Mouse (Mus musculus) hindbrain, embryonic 11.5 days (tissue): ENCODE measurements around the gene Rapgef5. TPM values are rescaled to one million over a fixed set of nuclear protein-coding genes. Genes with fewer than 3 reads are reported as not detected.
A peak's percentile ranks its signal among the peaks of the same experiment; 100 is the strongest.

ENCODE experiments used
- ATAC-seq: fragments of 200-750 bp; cut with Nextera tagmentation; 2 replicates; pipeline ENCODE4 v1.8.0; 2017; ENCODE audit warnings: mild to moderate bottlenecking, moderate TSS enrichment, moderate library complexity; ENCODE audit not compliant: low FRiP score
- DNase-seq: peaks from one replicate; pipeline ENCODE4 v3.0.0-alpha.2; 2015; ENCODE audit warnings: low spot score
- H3K27ac ChIP-seq: fragments of 300-500 bp; sonication (generic); 2 replicates; pipeline ENCODE4 v1.5.1; 2014; ENCODE audit warnings: mild to moderate bottlenecking, low read depth, low read length
- H3K27me3 ChIP-seq: fragments of 300-500 bp; sonication (generic); 2 replicates; pipeline ENCODE4 v1.6.1; 2014; ENCODE audit warnings: mild to moderate bottlenecking, low read length, moderate library complexity, mixed read lengths; ENCODE audit not compliant: control insufficient read depth, insufficient read depth
- H3K36me3 ChIP-seq: fragments of 300-500 bp; sonication (generic); 2 replicates; pipeline ENCODE4 v1.6.1; 2014; ENCODE audit warnings: mild to moderate bottlenecking, low read length, moderate library complexity, mixed read lengths; ENCODE audit not compliant: control insufficient read depth, insufficient read depth
- H3K4me1 ChIP-seq: fragments of 300-500 bp; sonication (generic); replicated peaks from 2 replicates; pipeline ENCODE4 v1.6.1; 2014; ENCODE audit warnings: low read length, mixed read lengths; ENCODE audit not compliant: control insufficient read depth, insufficient read depth
- H3K4me2 ChIP-seq: fragments of 300-500 bp; sonication (generic); replicated peaks from 2 replicates; pipeline ENCODE4 v1.6.1; 2014; ENCODE audit warnings: mild to moderate bottlenecking, low read depth, low read length
- H3K4me3 ChIP-seq: fragments of 300-500 bp; sonication (generic); 2 replicates; pipeline ENCODE4 v1.5.1; 2014; ENCODE audit warnings: low read depth, low read length
- H3K9ac ChIP-seq: fragments of 300-500 bp; sonication (generic); 2 replicates; pipeline ENCODE4 v1.6.1; 2014; ENCODE audit warnings: low read depth, low read length
- H3K9me3 ChIP-seq: fragments of 300-500 bp; sonication (generic); 2 replicates; pipeline ENCODE4 v1.6.1; 2016; ENCODE audit warnings: low read length; ENCODE audit not compliant: control insufficient read depth
- WGBS: fragments of 180-500 bp; shearing (Covaris S2); extraction: QIAGEN DNeasy Blood & Tissue Kit; methylation state at CpG from one replicate; pipeline ENCODE4 v1.1.7; 2014; 5-methylcytosine and 5-hydroxymethylcytosine counted together
- polyA plus RNA-seq: library from polyadenylated mRNA; unstranded; fragments of >200 nt; fragmentation: Nextera tagmentation; extraction: Ambion mirVana; gene quantifications from 2 replicates; pipeline ENCODE4 v1.2.1, GENCODE M21; 2014

Gene Rapgef5
- polyA plus RNA-seq, 1 experiment from 2014 or later = 23.8 TPM

DNA sequence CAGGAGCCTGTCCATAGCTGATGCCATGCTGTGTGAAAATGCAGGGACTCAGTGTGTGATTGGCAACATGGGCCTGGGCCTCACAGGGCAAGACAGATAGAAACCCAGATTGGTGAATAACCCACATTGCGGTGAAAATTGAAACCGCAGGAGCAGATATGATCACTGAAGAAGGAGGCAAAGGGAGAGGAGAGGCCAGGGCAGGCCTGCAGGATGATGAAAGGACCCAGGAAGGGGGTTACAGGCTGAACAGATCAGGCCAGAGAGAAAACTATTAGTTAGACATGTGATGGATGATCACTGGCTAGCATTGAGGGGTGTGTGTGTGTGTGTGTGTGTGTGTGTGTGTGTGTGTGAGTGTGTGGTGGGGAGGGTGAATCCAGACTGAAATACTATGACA lies 122.6 kb downstream of the Rapgef5 start:
- H3K4me2 ChIP-seq = no peak overlapping the region
- no peak overlapping the region for H3K4me3 ChIP-seq
- H3K9me3 ChIP-seq = no peaks in the 10 kb centered on the region
- WGBS = 72% methylated on average over 2 of the region's 2 CpGs
- H3K27me3 ChIP-seq = no peaks in the 10 kb centered on the region
- no peaks in the 10 kb centered on the region for H3K36me3 ChIP-seq
- H3K27ac ChIP-seq = peak overlapping the region; percentile 47; the same call in 1 of the 2 replicates
- no peak overlapping the region for H3K9ac ChIP-seq
- H3K4me1 ChIP-seq = no peaks in the 10 kb centered on the region
- ATAC-seq (no peak), DNase-seq (no peak)

DNA sequence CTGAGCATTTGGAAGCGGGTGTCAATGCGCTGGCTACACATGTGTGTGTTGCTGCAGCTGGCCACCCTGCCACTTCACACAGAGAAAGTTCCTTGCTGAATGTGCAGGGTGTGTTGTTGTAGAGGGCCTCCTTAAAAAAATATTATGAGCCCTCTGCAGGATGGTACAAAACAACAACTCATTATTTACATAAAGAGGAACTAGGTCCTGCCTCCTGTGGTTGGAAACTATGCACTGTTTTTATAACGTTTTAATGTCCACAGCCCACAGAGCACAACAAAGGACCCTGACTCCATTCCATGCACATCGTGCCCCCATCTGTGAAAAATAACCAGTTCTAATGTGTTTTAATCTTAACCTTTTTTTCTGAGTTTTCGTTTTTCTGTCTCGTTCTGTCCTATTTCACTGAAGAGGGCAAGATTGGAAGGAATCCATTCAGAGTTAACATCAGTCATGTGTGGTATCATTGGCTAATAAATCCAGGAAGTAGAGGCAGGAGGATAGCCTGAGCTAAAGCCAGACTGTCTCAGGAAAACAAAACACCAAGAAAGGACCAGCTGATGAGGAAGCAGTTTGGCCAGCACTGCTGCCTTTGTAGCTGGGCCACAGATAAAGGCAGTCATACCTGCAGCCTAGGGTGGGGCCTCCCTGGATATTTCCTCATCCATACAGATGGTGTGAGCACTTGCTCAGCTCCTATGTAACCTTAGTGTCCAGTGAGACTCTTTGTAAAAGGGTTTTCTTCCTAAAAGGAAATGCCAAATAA lies 123.3 kb downstream of the Rapgef5 start:
- Histone ChIP-seq H3K27me3 (no peaks in the 10 kb centered on the region), H3K27ac (no peak overlapping the region), H3K36me3 (no peaks in the 10 kb centered on the region), H3K9ac (no peak overlapping the region), H3K4me2 (no peak overlapping the region), H3K4me3 (no peak overlapping the region), H3K4me1 (no peaks in the 10 kb centered on the region), H3K9me3 (no peaks in the 10 kb centered on the region)
- no peak for ATAC-seq
- 67% methylated on average over 6 of the region's 6 CpGs for WGBS
- no peak for DNase-seq

DNA sequence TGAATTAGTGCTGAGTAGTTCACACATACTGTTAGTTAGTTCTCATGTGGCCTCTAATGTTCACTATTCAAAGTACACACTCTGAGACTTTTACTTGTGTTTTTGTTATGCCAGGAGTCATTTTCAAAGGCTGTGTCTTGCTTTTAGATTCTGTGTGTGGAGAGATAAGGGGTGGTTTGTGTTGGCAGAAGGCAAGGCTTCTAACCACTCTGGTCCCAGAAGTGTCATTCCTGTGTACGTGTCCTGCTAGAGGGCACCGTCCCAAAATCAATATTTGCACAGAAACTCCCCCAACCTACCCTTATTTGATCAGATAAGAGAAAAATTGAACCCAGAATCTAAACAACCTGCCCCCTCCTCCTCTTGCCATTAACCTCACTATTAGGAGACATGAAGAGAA lies 126.2 kb downstream of the Rapgef5 start:
- Histone ChIP-seq H3K9me3 (no peaks in the 10 kb centered on the region), H3K4me3 (no peak overlapping the region), H3K27ac (no peak overlapping the region), H3K36me3 (no peaks in the 10 kb centered on the region), H3K9ac (no peak overlapping the region), H3K27me3 (no peaks in the 10 kb centered on the region), H3K4me1 (no peaks in the 10 kb centered on the region), H3K4me2 (no peak overlapping the region)
- 81% methylated on average over 2 of the region's 2 CpGs for WGBS
- DNase-seq = no peak
- ATAC-seq = no peak

DNA sequence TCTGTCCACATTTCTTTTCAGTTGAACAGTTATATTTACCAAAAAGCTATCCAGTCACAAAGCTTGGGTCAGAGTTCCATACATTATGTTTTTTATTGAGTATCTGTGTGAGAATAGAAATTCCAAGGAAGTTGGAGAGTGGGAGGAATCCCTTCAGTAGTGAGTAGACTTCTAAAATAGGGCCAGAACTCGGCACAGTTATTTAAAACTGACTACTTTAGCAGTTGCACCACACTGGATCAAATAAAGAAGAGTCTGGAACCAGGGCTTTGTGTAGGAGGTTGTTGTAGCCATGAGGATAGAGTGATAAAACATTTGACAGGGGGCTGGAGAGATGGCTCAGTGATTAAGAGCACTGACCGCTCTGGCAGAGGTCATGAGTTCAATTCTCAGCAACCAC lies 129.5 kb downstream of the Rapgef5 start:
- Histone ChIP-seq H3K4me2 (no peak overlapping the region), H3K4me3 (no peak overlapping the region), H3K4me1 (no peaks in the 10 kb centered on the region), H3K36me3 (no peaks in the 10 kb centered on the region), H3K27ac (no peak overlapping the region), H3K27me3 (no peaks in the 10 kb centered on the region), H3K9ac (no peak overlapping the region), H3K9me3 (no peaks in the 10 kb centered on the region)
- ATAC-seq = no peak
- WGBS = 82% methylated on average over 2 of the region's 2 CpGs
- no peak for DNase-seq

DNA sequence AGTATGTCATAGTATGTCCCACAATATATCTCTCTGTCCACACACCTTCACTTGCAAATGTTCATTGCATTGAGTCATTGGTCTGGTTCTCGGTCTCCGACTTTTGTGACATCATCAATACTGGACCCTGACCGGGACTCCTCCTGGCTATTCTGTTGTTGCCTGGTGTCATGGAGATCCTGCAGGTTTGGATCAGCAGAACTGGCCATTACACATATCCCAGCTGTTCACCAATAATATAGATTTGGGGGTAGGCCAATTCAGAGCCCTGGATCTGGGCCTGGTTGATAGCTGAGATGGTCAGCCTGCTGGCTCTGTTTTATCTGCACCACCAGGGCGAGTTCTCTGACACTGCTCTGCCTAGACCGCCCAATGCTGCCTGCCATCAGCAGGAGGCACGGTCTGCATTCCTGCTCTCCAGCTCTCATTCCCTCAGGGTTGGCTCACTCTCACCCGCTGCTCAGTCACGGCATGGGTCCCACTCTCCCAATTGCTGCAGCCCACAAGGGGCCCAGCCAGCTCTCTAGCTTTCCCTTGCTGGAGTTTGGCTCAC lies 137.7 kb downstream of the Rapgef5 start:
- 85% methylated on average over 8 of the region's 8 CpGs for WGBS
- H3K4me2 ChIP-seq = no peak overlapping the region
- no peak for ATAC-seq

DNA sequence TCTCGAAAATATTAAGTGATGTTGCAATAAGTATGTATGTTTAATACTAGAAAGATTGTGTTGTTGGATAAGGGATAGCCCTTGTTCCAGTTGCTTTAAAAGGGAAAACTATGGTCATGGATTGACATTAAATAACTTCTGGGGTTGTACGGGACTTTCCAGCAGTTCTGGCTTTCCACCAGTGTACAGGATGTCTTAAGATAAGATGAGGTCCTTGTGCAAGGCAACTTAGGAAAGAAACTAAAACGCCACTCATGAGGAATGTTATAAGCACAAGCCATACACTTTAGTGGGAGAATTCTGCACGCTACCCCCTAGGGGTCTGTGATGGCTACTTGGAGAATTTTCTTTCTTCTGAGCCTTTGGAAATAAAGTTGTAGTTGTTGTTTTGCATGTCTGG lies 140.7 kb downstream of the Rapgef5 start:
- Histone ChIP-seq H3K4me2 (no peak overlapping the region), H3K36me3 (no peaks in the 10 kb centered on the region), H3K4me3 (no peak overlapping the region), H3K27me3 (no peaks in the 10 kb centered on the region), H3K9ac (no peak overlapping the region), H3K4me1 (no peaks in the 10 kb centered on the region), H3K9me3 (no peaks in the 10 kb centered on the region), H3K27ac (no peak overlapping the region)
- ATAC-seq (no peak), DNase-seq (no peak)
- 88% methylated on average over 4 of the region's 4 CpGs for whole genome bisulfite sequencing

More for the DNA sequence above, 137.7 kb downstream of the Rapgef5 start:
- H3K27ac ChIP-seq = no peak overlapping the region
- no peaks in the 10 kb centered on the region for H3K9me3 ChIP-seq
- H3K36me3 ChIP-seq = no peaks in the 10 kb centered on the region
- no peaks in the 10 kb centered on the region for H3K27me3 ChIP-seq
- no peaks in the 10 kb centered on the region for H3K4me1 ChIP-seq
- H3K4me3 ChIP-seq = no peak overlapping the region
- DNase-seq = no peak
- H3K9ac ChIP-seq = no peak overlapping the region

DNA sequence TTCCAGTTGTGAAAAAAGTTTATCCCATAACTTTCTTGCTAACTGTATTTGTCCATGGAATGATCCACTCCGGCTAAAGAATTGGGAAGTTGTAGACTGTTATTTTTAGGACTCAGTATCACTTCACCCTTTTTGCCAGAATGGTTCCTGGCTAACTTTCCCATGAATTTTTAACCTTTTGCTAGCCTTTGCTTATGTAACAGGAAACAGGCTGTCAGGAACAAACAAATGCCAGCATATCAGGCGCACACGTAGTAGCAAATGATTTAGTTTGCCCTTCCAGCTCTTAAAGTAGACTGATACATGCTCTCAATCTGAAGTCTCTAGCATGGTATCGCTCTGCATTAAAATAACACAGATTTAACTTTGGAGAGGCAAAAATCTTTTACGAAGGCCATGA lies 141.5 kb downstream of the Rapgef5 start:
- Histone ChIP-seq H3K27me3 (no peaks in the 10 kb centered on the region), H3K4me1 (no peaks in the 10 kb centered on the region), H3K9me3 (no peaks in the 10 kb centered on the region), H3K36me3 (no peaks in the 10 kb centered on the region), H3K27ac (no peak overlapping the region), H3K4me2 (no peak overlapping the region), H3K9ac (no peak overlapping the region), H3K4me3 (no peak overlapping the region)
- DNase-seq = no peak
- no peak for ATAC-seq
- WGBS = 87% methylated on average over 5 of the region's 5 CpGs

DNA sequence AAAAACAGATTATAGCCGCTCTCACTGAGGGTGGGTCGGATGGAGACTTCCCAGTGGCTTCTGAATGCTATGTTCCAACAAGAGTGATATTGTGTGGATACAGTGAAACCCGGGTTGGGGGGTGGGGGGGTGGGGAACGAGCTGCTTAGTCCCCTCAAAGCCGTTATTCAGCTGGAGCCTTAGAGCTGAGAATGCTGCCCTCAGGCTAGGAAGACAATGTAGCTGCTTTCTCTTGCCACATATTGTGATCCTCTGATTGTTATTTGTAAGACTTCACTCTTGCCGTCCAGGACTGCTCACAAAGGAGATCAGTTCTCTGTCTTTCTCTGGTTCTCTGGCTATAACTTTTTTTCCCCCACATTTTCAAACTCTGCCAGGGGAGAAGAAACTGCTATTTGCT lies 142.5 kb downstream of the Rapgef5 start:
- DNase-seq = no peak
- Histone ChIP-seq H3K9me3 (no peaks in the 10 kb centered on the region), H3K27me3 (no peaks in the 10 kb centered on the region), H3K9ac (no peak overlapping the region), H3K27ac (no peak overlapping the region), H3K36me3 (no peaks in the 10 kb centered on the region), H3K4me1 (no peaks in the 10 kb centered on the region), H3K4me2 (no peak overlapping the region), H3K4me3 (no peak overlapping the region)
- WGBS = 36% methylated on average over 6 of the region's 6 CpGs
- ATAC-seq = no peak

DNA sequence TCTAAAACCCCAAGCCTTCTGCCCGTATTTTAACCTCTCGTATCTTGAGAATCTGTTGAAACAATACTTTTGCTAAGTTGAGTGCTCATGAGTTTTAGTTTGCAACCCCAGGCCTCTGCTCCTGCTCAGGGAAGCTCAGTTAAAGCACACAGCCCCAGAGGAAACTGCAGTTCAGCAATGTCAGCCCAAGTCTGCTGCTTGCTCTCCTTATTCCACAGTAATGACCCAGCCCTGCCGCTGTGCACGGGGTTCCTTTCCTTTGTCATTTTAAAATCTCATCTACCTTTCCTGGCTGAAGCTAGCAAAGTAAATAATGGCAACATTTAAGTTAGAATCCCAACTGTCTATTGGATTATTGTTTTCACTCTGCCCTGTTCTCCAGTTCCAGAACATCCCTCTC lies 144.1 kb downstream of the Rapgef5 start:
- H3K27ac ChIP-seq = no peak overlapping the region
- 42% methylated on average over 4 of the region's 4 CpGs for WGBS
- no peaks in the 10 kb centered on the region for H3K4me1 ChIP-seq
- no peak overlapping the region for H3K4me2 ChIP-seq
- H3K9me3 ChIP-seq = no peaks in the 10 kb centered on the region
- no peak overlapping the region for H3K4me3 ChIP-seq
- DNase-seq (no peak), ATAC-seq (no peak)
- H3K36me3 ChIP-seq = no peaks in the 10 kb centered on the region
- no peaks in the 10 kb centered on the region for H3K27me3 ChIP-seq
- no peak overlapping the region for H3K9ac ChIP-seq
